ENCODE assay signal across 16 mouse cellular contexts in genomic region chr4:147862051-147862450, GRCm38 (mm10).
"Had no signal": no experiment of that assay in that cellular context is flagged by ENCODE, and none has a peak within 500 bp of the region (broad histone marks: within the 10 kb centered on the region; RNA-seq: fewer than 3 reads in every experiment).

No protein-coding gene starts in this region.

- DNase-seq: cerebellum, adult 8-10 months; cerebellum, adult 9-10 months; cerebellum, adult 9-11 months; cerebellum, postnatal 10 days; cerebellum, postnatal 14 days; cerebellum, postnatal 25 days; cerebellum, postnatal 36 days; embryo, embryonic 11 days; forebrain, postnatal 0 days; gastrocnemius, adult 2 months; gastrocnemius, postnatal 10 days; gastrocnemius, postnatal 14 days; gastrocnemius, postnatal 25 days; gastrocnemius, postnatal 36 days; heart, adult 18-20 months; heart, adult 2 months had no signal
